Mouse (Mus musculus): ENCODE results near the gene Myo1c. TPM values are rescaled to one million over a fixed set of nuclear protein-coding genes. Genes with fewer than 3 reads are reported as not detected.

Myo1c gene
- polyA plus RNA-seq, 1 experiment from 2014 or later: 10.8 TPM

DNA sequence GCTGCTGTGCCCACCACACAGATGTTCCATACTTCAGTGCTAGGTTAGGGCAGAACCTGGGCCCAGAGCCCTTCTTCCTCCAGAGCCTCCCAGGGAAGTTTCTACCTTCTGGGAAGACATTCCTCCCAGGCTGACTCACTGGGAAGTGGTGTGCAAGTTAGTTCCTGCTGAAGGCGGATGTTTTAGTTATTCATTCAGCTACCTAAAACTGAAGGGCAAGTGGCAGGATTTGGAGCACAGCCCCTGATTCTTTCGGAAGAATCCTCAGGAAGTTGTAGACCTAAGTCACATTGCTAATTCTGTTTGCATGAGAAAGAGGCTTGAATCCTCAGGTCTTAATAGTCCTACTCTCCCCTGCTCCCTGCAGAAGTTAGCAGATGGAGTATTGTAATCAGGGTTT, 28.9 kb upstream of the Myo1c start:
- H3K9me3 ChIP-seq (replicated peaks; ENCODE audit: control insufficient read depth, low read length, poor library complexity, severe bottlenecking): no peaks in the 10 kb centered on the region
- no peaks in the 10 kb centered on the region for H3K4me1 ChIP-seq (ENCODE audit: control insufficient read depth, insufficient read depth, low read length)
- 83% methylated on average over 2 of the region's 2 CpGs for WGBS
- H3K36me3 ChIP-seq (ENCODE audit: control insufficient read depth, insufficient read depth, low read length): peaks cover 38% of the 10 kb centered on the region
- H3K27me3 ChIP-seq (ENCODE audit: control insufficient read depth, insufficient read depth, low read depth, low read length): no peaks in the 10 kb centered on the region
- no peak overlapping the region for H3K27ac ChIP-seq (ENCODE audit: low read length)
- ATAC-seq: no peak
- no peak overlapping the region for H3K9ac ChIP-seq (ENCODE audit: low read depth, low read length)
- H3K4me2 ChIP-seq (ENCODE audit: low read length): no peak overlapping the region
- no peak overlapping the region for H3K4me3 ChIP-seq (ENCODE audit: low read depth, low read length)

DNA sequence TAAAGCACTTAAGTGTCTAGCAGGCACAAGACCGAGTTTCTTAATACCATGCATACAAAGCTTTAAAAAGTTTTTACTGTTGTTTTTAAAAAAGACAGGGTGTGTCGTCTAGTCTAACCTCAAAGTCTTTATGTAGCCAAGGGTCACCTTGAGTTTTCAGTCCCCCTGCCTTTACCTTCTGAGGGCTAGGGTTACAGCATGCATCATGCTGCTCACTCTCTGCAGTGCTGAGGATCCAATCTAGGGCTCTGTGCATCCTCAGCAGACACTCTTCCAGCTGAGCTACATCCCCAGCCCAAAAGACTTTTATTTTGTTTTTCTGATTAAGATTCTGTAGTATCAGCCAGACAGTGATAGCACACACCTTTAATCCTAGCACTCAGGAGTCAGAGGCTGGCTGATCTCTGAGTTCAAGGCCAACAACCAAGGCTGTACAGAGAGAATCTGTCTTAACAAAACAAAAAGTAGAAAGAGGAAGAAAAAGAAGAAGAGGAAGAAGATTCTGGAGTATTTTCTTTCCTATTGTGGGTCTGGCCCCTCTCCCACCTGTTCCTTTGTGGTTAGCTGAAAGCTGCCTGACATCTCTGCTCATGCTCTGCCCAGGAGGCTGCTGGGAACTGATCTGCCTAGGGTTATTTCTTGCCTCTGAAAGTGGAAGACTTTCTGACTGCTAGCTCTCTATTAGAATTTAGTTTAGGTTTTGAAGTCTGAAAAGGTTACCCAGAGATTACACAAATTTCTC, 27.5 kb upstream of the Myo1c start:
- Histone ChIP-seq H3K9ac (ENCODE audit: low read depth, low read length) (no peak overlapping the region), H3K36me3 (ENCODE audit: control insufficient read depth, insufficient read depth, low read length) (peaks cover 41% of the 10 kb centered on the region), H3K27me3 (ENCODE audit: control insufficient read depth, insufficient read depth, low read depth, low read length) (no peaks in the 10 kb centered on the region), H3K9me3 (replicated peaks; ENCODE audit: control insufficient read depth, low read length, poor library complexity, severe bottlenecking) (no peaks in the 10 kb centered on the region), H3K27ac (ENCODE audit: low read length) (no peak overlapping the region), H3K4me1 (ENCODE audit: control insufficient read depth, insufficient read depth, low read length) (no peaks in the 10 kb centered on the region), H3K4me2 (ENCODE audit: low read length) (no peak overlapping the region), H3K4me3 (ENCODE audit: low read depth, low read length) (no peak overlapping the region)
- 90% methylated on average over 2 of the region's 2 CpGs for WGBS
- no peak for ATAC-seq

DNA sequence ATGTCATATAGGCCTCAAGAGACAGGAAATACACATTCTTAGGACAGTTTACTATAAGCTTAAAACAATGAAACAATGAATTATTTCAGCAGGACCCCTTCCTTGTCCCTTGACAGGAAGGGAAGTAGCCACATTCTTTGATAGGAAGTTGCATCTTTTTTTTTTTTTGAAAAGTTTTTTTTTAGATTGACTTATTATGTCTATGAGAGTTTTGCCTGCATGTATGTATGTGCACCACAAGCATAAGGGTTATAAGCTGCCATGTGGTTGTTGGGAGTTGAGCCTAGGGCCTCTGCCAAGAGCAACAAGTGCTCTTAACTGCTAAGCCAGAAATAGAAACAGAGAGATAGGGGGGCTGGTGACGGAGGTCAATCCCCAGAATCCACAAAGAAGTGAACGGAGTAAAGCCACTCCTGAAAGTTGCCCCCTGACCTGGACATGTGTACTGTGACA, 26.2 kb upstream of the Myo1c start:
- H3K9me3 ChIP-seq (replicated peaks; ENCODE audit: control insufficient read depth, low read length, poor library complexity, severe bottlenecking): no peaks in the 10 kb centered on the region
- no peak overlapping the region for H3K9ac ChIP-seq (ENCODE audit: low read depth, low read length)
- peak overlapping the region; percentile 20; the same call in 1 of the 2 replicates for H3K27ac ChIP-seq (ENCODE audit: low read length)
- WGBS: 71% methylated on average over 2 of the region's 2 CpGs
- H3K27me3 ChIP-seq (ENCODE audit: control insufficient read depth, insufficient read depth, low read depth, low read length): no peaks in the 10 kb centered on the region
- peaks cover 36% of the 10 kb centered on the region for H3K36me3 ChIP-seq (ENCODE audit: control insufficient read depth, insufficient read depth, low read length)
- ATAC-seq: no peak
- H3K4me3 ChIP-seq (ENCODE audit: low read depth, low read length): no peak overlapping the region
- H3K4me2 ChIP-seq (ENCODE audit: low read length): no peak overlapping the region
- H3K4me1 ChIP-seq (ENCODE audit: control insufficient read depth, insufficient read depth, low read length): no peaks in the 10 kb centered on the region

DNA sequence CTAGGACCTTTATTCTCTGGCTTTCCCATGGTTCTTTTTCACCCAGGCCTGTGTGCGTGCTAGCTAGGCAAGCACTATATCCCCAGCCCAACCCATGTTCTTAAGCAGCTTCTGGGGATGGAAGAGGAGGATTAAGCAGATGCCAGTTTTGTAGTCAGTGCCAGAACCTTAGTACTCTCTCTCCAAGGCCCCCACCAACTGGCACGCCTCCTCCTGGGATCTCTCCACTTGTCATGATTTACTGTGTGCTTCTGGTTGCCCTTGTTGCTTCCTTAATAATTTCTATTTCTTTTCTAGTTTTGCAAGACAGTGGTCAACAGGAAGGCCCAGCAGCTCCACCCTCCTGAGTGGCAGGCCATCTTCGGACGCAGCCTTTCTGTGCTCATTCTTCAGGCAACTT, 24.5 kb upstream of the Myo1c start:
- no peak overlapping the region for H3K4me2 ChIP-seq (ENCODE audit: low read length)
- 89% methylated on average over 4 of the region's 4 CpGs for WGBS

DNA sequence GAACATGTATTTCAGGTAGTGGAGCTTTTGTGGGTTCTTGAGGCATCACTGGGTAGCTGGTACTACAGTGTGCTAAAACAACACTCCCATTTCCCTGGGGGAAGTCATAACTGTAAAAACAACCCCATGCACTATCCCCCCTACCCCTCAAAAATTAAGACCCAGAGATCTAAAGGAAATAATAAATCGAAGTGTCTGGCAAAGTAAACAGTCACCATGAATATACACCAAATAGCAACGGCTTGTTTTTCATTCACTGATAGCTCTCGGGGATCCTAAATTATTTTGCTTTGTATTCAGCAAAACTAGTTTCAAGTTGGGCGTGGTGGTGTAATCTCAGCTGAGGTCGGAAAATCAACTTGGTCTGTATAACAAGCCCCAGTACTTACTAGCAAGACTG, 20.2 kb upstream of the Myo1c start:
- H3K9ac ChIP-seq (ENCODE audit: low read depth, low read length): peak overlapping the region; percentile 58
- no peak for ATAC-seq
- H3K9me3 ChIP-seq (replicated peaks; ENCODE audit: control insufficient read depth, low read length, poor library complexity, severe bottlenecking): no peaks in the 10 kb centered on the region
- H3K27ac ChIP-seq (ENCODE audit: low read length): peak overlapping the region; percentile 75; the same call in 1 of the 2 replicates
- H3K4me2 ChIP-seq (ENCODE audit: low read length): peak overlapping the region; percentile 92
- H3K4me3 ChIP-seq (ENCODE audit: low read depth, low read length): peak overlapping the region; percentile 79
- H3K27me3 ChIP-seq (ENCODE audit: control insufficient read depth, insufficient read depth, low read depth, low read length): no peaks in the 10 kb centered on the region
- 16% methylated on average over 5 of the region's 5 CpGs for WGBS
- peaks cover 21% of the 10 kb centered on the region for H3K4me1 ChIP-seq (ENCODE audit: control insufficient read depth, insufficient read depth, low read length)
- H3K36me3 ChIP-seq (ENCODE audit: control insufficient read depth, insufficient read depth, low read length): peaks cover 21% of the 10 kb centered on the region

More for the DNA sequence above, 24.5 kb upstream of the Myo1c start:
- Histone ChIP-seq H3K27me3 (ENCODE audit: control insufficient read depth, insufficient read depth, low read depth, low read length) (no peaks in the 10 kb centered on the region), H3K4me1 (ENCODE audit: control insufficient read depth, insufficient read depth, low read length) (peaks cover 8% of the 10 kb centered on the region), H3K9ac (ENCODE audit: low read depth, low read length) (no peak overlapping the region), H3K27ac (ENCODE audit: low read length) (no peak overlapping the region), H3K36me3 (ENCODE audit: control insufficient read depth, insufficient read depth, low read length) (peaks cover 21% of the 10 kb centered on the region), H3K9me3 (replicated peaks; ENCODE audit: control insufficient read depth, low read length, poor library complexity, severe bottlenecking) (no peaks in the 10 kb centered on the region), H3K4me3 (ENCODE audit: low read depth, low read length) (no peak overlapping the region)
- no peak for ATAC-seq

DNA sequence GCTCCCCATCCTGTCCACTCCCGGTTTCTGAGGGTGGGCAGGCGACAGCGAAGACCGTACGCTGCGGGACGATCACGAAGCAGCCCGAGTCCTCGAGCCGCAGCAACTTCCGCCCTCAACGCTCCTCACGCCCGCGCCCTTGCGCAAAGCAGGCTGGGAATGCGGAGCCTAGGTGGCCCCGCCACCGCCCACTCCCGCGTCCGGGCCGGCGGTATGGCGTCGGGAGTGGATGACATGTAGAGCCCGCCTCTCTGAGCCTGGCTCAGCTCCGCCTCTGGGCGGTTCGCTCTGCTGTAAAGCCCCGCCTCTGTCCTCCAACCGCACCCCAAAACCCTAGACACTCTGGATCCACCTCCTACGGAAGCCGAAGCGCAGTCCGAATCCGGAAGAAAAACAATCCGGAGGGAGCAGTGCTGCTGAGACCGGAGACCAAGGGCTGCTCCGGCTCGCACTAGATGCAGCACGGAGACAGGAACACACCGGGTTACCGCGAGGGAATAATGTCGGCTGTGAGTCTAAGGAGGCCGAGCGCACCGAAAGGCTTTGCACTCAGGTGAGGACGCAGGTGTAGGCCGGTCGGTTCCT, 19.6 kb upstream of the Myo1c start, which contains the start of gene Inpp5k:
TSS of gene Inpp5k (plus strand) at position 344 of the 585 bp plus-strand sequence.
- H3K9ac ChIP-seq (ENCODE audit: low read depth, low read length): peak within 1 kb of the TSS; percentile 69
- peaks cover 15% of the 10 kb centered on the region for H3K36me3 ChIP-seq (ENCODE audit: control insufficient read depth, insufficient read depth, low read length)
- peak; percentile 99 for ATAC-seq
- no peaks in the 10 kb centered on the region for H3K27me3 ChIP-seq (ENCODE audit: control insufficient read depth, insufficient read depth, low read depth, low read length)
- peak within 1 kb of the TSS; percentile 92 for H3K4me2 ChIP-seq (ENCODE audit: low read length)
- no peaks in the 10 kb centered on the region for H3K9me3 ChIP-seq (replicated peaks; ENCODE audit: control insufficient read depth, low read length, poor library complexity, severe bottlenecking)
- peak within 1 kb of the TSS; percentile 79 for H3K4me3 ChIP-seq (ENCODE audit: low read depth, low read length)
- peak within 1 kb of the TSS; percentile 81 for H3K27ac ChIP-seq (ENCODE audit: low read length)
- peaks cover 21% of the 10 kb centered on the region for H3K4me1 ChIP-seq (ENCODE audit: control insufficient read depth, insufficient read depth, low read length)
- under 1% methylated on average over 53 of the region's 53 CpGs for WGBS

DNA sequence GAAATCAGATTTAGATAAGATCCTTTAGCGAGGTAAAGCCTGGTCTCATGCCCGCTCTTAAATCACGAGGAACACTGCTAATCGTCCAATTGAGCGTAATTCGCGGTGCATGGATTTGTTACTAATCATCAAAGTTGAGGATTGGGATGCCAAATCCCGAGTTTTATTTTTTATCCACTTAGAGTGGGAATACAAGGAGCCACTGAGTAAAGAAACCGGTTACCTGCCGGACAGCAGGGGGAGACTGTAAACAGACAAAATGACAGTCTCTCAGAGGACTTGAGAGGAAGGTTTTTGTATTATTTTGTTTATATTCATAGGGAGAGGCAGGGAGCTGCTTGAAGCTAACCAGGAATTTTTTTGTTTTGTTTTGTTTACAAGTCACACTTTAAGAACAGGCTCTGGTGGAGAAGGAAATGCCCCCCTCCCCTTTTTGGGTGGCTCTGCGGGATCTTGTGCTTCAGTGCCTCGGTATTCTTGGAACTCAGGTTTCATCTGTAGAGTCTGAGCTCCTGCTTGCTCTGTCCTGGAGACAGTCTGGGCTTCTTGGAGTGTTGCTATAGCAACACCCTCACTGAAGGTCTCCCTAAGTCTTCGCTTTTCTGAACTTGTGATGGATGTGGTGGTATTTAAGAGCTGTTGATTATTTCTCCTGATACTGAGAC, 18.6 kb upstream of the Myo1c start:
- 5% methylated on average over 13 of the region's 13 CpGs for WGBS
- Histone ChIP-seq H3K4me3 (ENCODE audit: low read depth, low read length) (peak overlapping the region; percentile 79), H3K9me3 (replicated peaks; ENCODE audit: control insufficient read depth, low read length, poor library complexity, severe bottlenecking) (no peaks in the 10 kb centered on the region), H3K27me3 (ENCODE audit: control insufficient read depth, insufficient read depth, low read depth, low read length) (no peaks in the 10 kb centered on the region), H3K36me3 (ENCODE audit: control insufficient read depth, insufficient read depth, low read length) (peaks cover 11% of the 10 kb centered on the region; the same call in 1 of the 2 replicates), H3K9ac (ENCODE audit: low read depth, low read length) (peak overlapping the region; percentile 69), H3K4me2 (ENCODE audit: low read length) (peak overlapping the region; percentile 92), H3K4me1 (ENCODE audit: control insufficient read depth, insufficient read depth, low read length) (peaks cover 21% of the 10 kb centered on the region), H3K27ac (ENCODE audit: low read length) (peak overlapping the region; percentile 81; the same call in 1 of the 2 replicates)
- no peak for ATAC-seq

DNA sequence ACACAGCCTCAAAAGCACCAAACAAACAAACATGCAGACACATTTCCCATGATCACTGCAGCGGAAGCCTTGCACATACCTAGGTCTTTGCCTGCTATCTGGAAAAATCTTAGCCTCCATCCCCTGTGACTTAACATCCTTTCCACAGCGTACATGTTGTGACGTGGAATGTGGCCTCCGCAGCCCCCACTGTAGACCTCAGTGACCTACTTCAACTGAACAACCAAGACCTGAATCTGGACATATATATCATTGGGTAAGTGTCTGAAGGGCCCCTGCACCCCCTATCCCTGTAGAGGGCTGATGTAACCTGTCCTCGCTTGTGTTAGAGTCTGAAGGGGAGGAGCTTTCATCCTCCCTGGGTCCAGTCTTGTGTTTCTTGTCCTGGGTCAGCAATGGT, 17.4 kb upstream of the Myo1c start:
- Histone ChIP-seq H3K4me3 (ENCODE audit: low read depth, low read length) (no peak overlapping the region), H3K4me2 (ENCODE audit: low read length) (no peak overlapping the region), H3K9me3 (replicated peaks; ENCODE audit: control insufficient read depth, low read length, poor library complexity, severe bottlenecking) (no peaks in the 10 kb centered on the region), H3K27me3 (ENCODE audit: control insufficient read depth, insufficient read depth, low read depth, low read length) (no peaks in the 10 kb centered on the region), H3K9ac (ENCODE audit: low read depth, low read length) (no peak overlapping the region), H3K36me3 (ENCODE audit: control insufficient read depth, insufficient read depth, low read length) (peaks cover 13% of the 10 kb centered on the region), H3K27ac (ENCODE audit: low read length) (no peak overlapping the region), H3K4me1 (ENCODE audit: control insufficient read depth, insufficient read depth, low read length) (peaks cover 21% of the 10 kb centered on the region)
- 96% methylated on average over 5 of the region's 5 CpGs for WGBS
- no peak for ATAC-seq

DNA sequence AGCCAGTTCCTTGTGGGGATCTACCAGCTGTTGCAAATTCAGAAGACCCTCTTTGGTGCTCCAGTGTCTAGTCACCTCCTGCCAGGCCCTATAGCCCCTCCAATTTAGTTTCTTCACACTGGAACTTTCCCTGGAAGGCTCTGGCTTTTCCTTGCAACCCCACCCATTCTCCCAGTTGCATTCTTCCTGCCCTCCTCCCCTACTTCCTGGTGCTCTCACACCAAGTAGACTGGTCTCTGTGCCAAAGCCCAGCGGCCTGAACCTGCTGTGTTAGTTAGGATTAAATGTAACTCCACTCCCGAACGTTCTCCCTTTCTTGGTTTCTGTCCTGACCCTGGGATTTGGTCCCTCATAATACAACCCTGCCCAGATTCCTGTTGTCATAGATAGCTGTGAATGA, 15.5 kb upstream of the Myo1c start:
- H3K27me3 ChIP-seq (ENCODE audit: control insufficient read depth, insufficient read depth, low read depth, low read length): no peaks in the 10 kb centered on the region
- no peak overlapping the region for H3K27ac ChIP-seq (ENCODE audit: low read length)
- no peak overlapping the region for H3K4me3 ChIP-seq (ENCODE audit: low read depth, low read length)
- WGBS: 76% methylated on average over 3 of the region's 3 CpGs
- ATAC-seq: no peak
- no peak overlapping the region for H3K9ac ChIP-seq (ENCODE audit: low read depth, low read length)
- no peaks in the 10 kb centered on the region for H3K9me3 ChIP-seq (replicated peaks; ENCODE audit: control insufficient read depth, low read length, poor library complexity, severe bottlenecking)
- no peak overlapping the region for H3K4me2 ChIP-seq (ENCODE audit: low read length)
- peaks cover 18% of the 10 kb centered on the region for H3K4me1 ChIP-seq (ENCODE audit: control insufficient read depth, insufficient read depth, low read length)
- peaks cover 14% of the 10 kb centered on the region for H3K36me3 ChIP-seq (ENCODE audit: control insufficient read depth, insufficient read depth, low read length)
